Mouse (Mus musculus) neural tube, embryonic 15.5 days (tissue): Measurements from ENCODE around the gene Gm4297. TPM values are rescaled to one million over a fixed set of nuclear protein-coding genes. Genes with fewer than 3 reads are reported as not detected.
"Not testable (repeated sequence)": the region's sequence is repeated elsewhere in the genome, so short reads cannot be mapped to it uniquely, and the experiment has no call there.

Source experiments
- ATAC-seq: fragments of 200-750 bp; cut with Nextera tagmentation; 2 replicates; pipeline ENCODE4 v1.8.0; 2017; ENCODE audit warnings: mild to moderate bottlenecking, moderate TSS enrichment, moderate library complexity; ENCODE audit not compliant: low FRiP score
- H3K27ac ChIP-seq: fragments of 300-500 bp; sonication (generic); replicated peaks from 2 replicates; pipeline ENCODE4 v1.5.1; 2015; ENCODE audit warnings: mild to moderate bottlenecking, inconsistent platforms
- H3K27me3 ChIP-seq: fragments of 300-500 bp; sonication (generic); replicated peaks from 2 replicates; pipeline ENCODE4 v1.6.1; 2015; ENCODE audit warnings: inconsistent platforms
- H3K36me3 ChIP-seq: fragments of 300-500 bp; sonication (generic); 2 replicates; pipeline ENCODE4 v1.6.1; 2015; ENCODE audit warnings: inconsistent platforms
- H3K4me1 ChIP-seq: fragments of 300-500 bp; sonication (generic); 2 replicates; pipeline ENCODE4 v1.6.1; 2015; ENCODE audit warnings: inconsistent platforms
- H3K4me2 ChIP-seq: fragments of 300-500 bp; sonication (generic); 2 replicates; pipeline ENCODE4 v1.6.1; 2015; ENCODE audit warnings: inconsistent platforms, mild to moderate bottlenecking, moderate library complexity
- H3K4me3 ChIP-seq: fragments of 300-500 bp; sonication (generic); replicated peaks from 2 replicates; pipeline ENCODE4 v1.5.1; 2015; ENCODE audit warnings: mild to moderate bottlenecking, inconsistent platforms
- H3K9ac ChIP-seq: fragments of 300-500 bp; sonication (generic); replicated peaks from 2 replicates; pipeline ENCODE4 v1.6.1; 2015; ENCODE audit warnings: mild to moderate bottlenecking, inconsistent platforms
- H3K9me3 ChIP-seq: fragments of 300-500 bp; sonication (generic); replicated peaks from 2 replicates; pipeline ENCODE4 v1.6.1; 2016; ENCODE audit warnings: inconsistent platforms
- WGBS: fragments of 180-500 bp; shearing (Covaris S2); methylation state at CpG from one replicate; pipeline ENCODE4 v1.1.7; 2015; ENCODE audit warnings: mixed read lengths; 5-methylcytosine and 5-hydroxymethylcytosine counted together
- microRNA-seq: library from miRNA; unstranded; fragments of <30 nt; microRNA quantifications from one replicate; pipeline ENCODE4, GENCODE M21; 2017
- polyA plus RNA-seq: library from polyadenylated mRNA; unstranded; fragments of >200 nt; fragmentation: Nextera tagmentation; extraction: Ambion mirVana; gene quantifications from 2 replicates; pipeline ENCODE4 v1.2.1, GENCODE M21; 2015

The Gm4297 gene
- not detected in 2 replicates for polyA plus RNA-seq

GRCm38 (mm10) chrX:24574795-24575194 is at the start of gene Gm4297:
Gene Gm4297 (minus strand): TSS chrX:24574895.
- not testable (repeated sequence) for H3K27ac ChIP-seq, H3K9me3 ChIP-seq
- 83% methylated on average over 4 of the region's 4 CpGs for WGBS

More at GRCm38 (mm10) chrX:24574795-24575194, at the start of gene Gm4297:
- H3K4me3 ChIP-seq, H3K27me3 ChIP-seq, ATAC-seq, H3K4me1 ChIP-seq, H3K4me2 ChIP-seq, H3K36me3 ChIP-seq, H3K9ac ChIP-seq: not testable (repeated sequence)

Small RNAs within 50 kb of the gene (microRNA-seq; reads per million reads assigned to microRNA genes)
- not detected for gene Gm27839
- gene Gm27910, result not detected

Other genes starting within 250 kb of the Gm4297 start
- gene Gm5934, start 74.1 kb downstream of the Gm4297 start, polyA plus RNA-seq, result not detected in 2 replicates
- not detected in 2 replicates for gene Gm5935, start 200.3 kb upstream of the Gm4297 start, polyA plus RNA-seq